Mouse (Mus musculus): ENCODE data around the gene Cnnm4.

- TF ChIP-seq CTCF (conservative IDR thresholded peaks at IDR 0.05; ENCODE audit: insufficient read depth, insufficient read length, low read depth, low read length) (no peak), POLR2A (IDR thresholded peaks at IDR 0.05; ENCODE audit: low read depth, low read length) (no peak)
These were observed 41.9 kb upstream of the Cnnm4 start for GRCm38 (mm10) chr1:36429511-36429910.
